Mouse (Mus musculus) limb, embryonic 11.5 days (tissue): Measurements from ENCODE around the gene Mag. TPM values are rescaled to one million over a fixed set of nuclear protein-coding genes. Genes with fewer than 3 reads are reported as not detected.
"Not testable (repeated sequence)": the region's sequence is repeated elsewhere in the genome, so short reads cannot be mapped to it uniquely, and the experiment has no call there.

ENCODE experiments used
- ATAC-seq: fragments of 200-750 bp; cut with Nextera tagmentation; 2 replicates; pipeline ENCODE4 v1.8.0; 2017; ENCODE audit warnings: low read depth; ENCODE audit not compliant: insufficient number of reproducible peaks, low FRiP score, low TSS enrichment
- DNase-seq: peaks from one replicate; pipeline ENCODE4 v3.0.0-alpha.2; 2015; ENCODE audit warnings: low spot score
- H3K27ac ChIP-seq: fragments of 300-500 bp; sonication (generic); replicated peaks from 2 replicates; pipeline ENCODE4 v1.5.1; 2014; ENCODE audit warnings: low read depth, mild to moderate bottlenecking, low read length
- H3K27me3 ChIP-seq: fragments of 300-500 bp; sonication (generic); 2 replicates; pipeline ENCODE4 v1.6.1; 2014; ENCODE audit warnings: mild to moderate bottlenecking, low read length, mixed read lengths; ENCODE audit not compliant: control insufficient read depth, insufficient read depth
- H3K36me3 ChIP-seq: fragments of 300-500 bp; sonication (generic); 2 replicates; pipeline ENCODE4 v1.6.1; 2014; ENCODE audit warnings: mild to moderate bottlenecking, low read length, moderate library complexity, mixed read lengths; ENCODE audit not compliant: control insufficient read depth, insufficient read depth
- H3K4me1 ChIP-seq: fragments of 300-500 bp; sonication (generic); 2 replicates; pipeline ENCODE4 v1.6.1; 2014; ENCODE audit warnings: low read length, mixed read lengths; ENCODE audit not compliant: control insufficient read depth, insufficient read depth
- H3K4me2 ChIP-seq: fragments of 300-500 bp; sonication (generic); 2 replicates; pipeline ENCODE4 v1.6.1; 2014; ENCODE audit warnings: low read depth, mild to moderate bottlenecking, moderate library complexity; ENCODE audit not compliant: severe bottlenecking
- H3K4me3 ChIP-seq: fragments of 300-500 bp; sonication (generic); 2 replicates; pipeline ENCODE4 v1.5.1; 2014; ENCODE audit warnings: low read depth, low read length
- H3K9ac ChIP-seq: fragments of 300-500 bp; sonication (generic); 2 replicates; pipeline ENCODE4 v1.6.1; 2014; ENCODE audit warnings: mild to moderate bottlenecking, low read length
- H3K9me3 ChIP-seq: fragments of 300-500 bp; sonication (generic); 2 replicates; pipeline ENCODE4 v1.6.1; 2016; ENCODE audit warnings: low read length; ENCODE audit not compliant: control insufficient read depth
- WGBS: fragments of 180-500 bp; shearing (Covaris S2); extraction: QIAGEN DNeasy Blood & Tissue Kit; methylation state at CpG from one replicate; pipeline ENCODE4 v1.1.7; 2014; 5-methylcytosine and 5-hydroxymethylcytosine counted together
- polyA plus RNA-seq: library from polyadenylated mRNA; unstranded; fragments of >200 nt; fragmentation: Nextera tagmentation; extraction: Ambion mirVana; gene quantifications from 2 replicates; pipeline ENCODE4 v1.2.1, GENCODE M21; 2014

The Mag gene
- polyA plus RNA-seq, 1 experiment from 2014 or later: 0.21 TPM

- H3K36me3 ChIP-seq, H3K4me1 ChIP-seq, H3K4me2 ChIP-seq, H3K9me3 ChIP-seq, ATAC-seq, H3K27me3 ChIP-seq, H3K4me3 ChIP-seq, DNase-seq, H3K27ac ChIP-seq, H3K9ac ChIP-seq: not testable (repeated sequence)
- WGBS: 92% methylated on average over 7 of the region's 7 CpGs
These were observed 30.8 kb upstream of the Mag start for GRCm38 (mm10) chr7:30945466-30945865.

DNA sequence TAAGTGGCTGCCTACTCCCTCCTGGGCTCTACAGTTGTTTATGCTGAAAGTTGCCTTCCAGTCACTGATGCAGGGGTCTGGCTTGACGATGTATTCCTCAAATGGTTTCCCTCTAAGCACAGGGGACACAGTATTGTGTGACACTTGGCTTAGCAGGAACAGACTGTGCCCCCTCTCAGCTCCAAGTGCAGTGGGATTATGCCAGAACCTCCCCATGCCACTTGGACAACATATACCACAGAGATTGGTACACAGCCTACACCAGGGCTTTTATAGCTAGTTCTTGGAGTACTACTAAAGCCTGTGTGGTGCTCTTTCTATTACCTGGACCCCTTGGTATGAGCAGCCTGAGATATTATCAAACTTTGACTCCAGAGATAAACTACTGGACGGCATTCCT, 30.0 kb upstream of the Mag start:
- H3K9me3 ChIP-seq, DNase-seq, H3K4me1 ChIP-seq, H3K27me3 ChIP-seq, H3K4me2 ChIP-seq, H3K27ac ChIP-seq, ATAC-seq, H3K36me3 ChIP-seq, H3K4me3 ChIP-seq, H3K9ac ChIP-seq: not testable (repeated sequence)
- 60% methylated on average over 2 of the region's 2 CpGs for WGBS

GRCm38 (mm10) chr7:30943909-30944635, 29.4 kb upstream of the Mag start, which contains the start of gene Hamp:
Gene Hamp, minus strand, starts transcription at chr7:30944032.
- H3K36me3 ChIP-seq: peaks cover 1% of the 10 kb centered on the region; the same call in 1 of the 2 replicates
- DNase-seq (no peak), ATAC-seq (no peak)
- 68% methylated on average over 9 of the region's 9 CpGs for WGBS
- H3K9ac ChIP-seq: no peak within 1 kb of the TSS
- H3K4me1 ChIP-seq: no peaks in the 10 kb centered on the region
- H3K4me2 ChIP-seq: no peak within 1 kb of the TSS
- no peaks in the 10 kb centered on the region for H3K27me3 ChIP-seq
- H3K9me3 ChIP-seq: no peaks in the 10 kb centered on the region
- H3K27ac ChIP-seq: no peak within 1 kb of the TSS
- no peak within 1 kb of the TSS for H3K4me3 ChIP-seq

GRCm38 (mm10) chr7:30942365-30942764, 27.7 kb upstream of the Mag start:
- not testable (repeated sequence) for H3K27ac ChIP-seq, H3K27me3 ChIP-seq, H3K4me3 ChIP-seq, H3K4me1 ChIP-seq, H3K36me3 ChIP-seq, H3K9me3 ChIP-seq, H3K4me2 ChIP-seq, DNase-seq, ATAC-seq, H3K9ac ChIP-seq
- 49% methylated on average over 3 of the region's 3 CpGs for WGBS

DNA sequence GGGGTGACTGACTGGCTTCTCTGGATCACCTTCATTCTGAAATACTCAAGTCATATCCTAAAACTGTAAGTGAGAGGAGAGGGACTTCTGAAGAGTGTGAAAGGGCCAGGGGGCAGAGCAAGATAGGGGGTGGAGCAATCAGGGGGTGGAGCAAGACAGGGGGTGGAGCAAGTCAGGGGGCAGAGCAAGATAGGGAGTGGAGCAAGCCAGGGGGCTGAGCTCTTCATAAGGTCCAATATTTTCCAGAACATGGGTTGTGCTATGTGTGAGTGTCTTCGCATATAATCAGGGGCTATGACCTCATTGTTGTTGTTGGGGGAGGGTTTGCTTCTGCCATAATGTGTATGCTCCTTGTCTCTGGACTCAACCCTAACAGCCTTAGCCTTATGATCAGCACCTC, 25.4 kb upstream of the Mag start:
- not testable (repeated sequence) for H3K27ac ChIP-seq, ATAC-seq, H3K4me2 ChIP-seq, H3K36me3 ChIP-seq, H3K9me3 ChIP-seq, H3K9ac ChIP-seq, H3K4me3 ChIP-seq, H3K27me3 ChIP-seq, DNase-seq, H3K4me1 ChIP-seq
- 79% methylated on average over 1 of the region's 1 CpGs for WGBS

DNA sequence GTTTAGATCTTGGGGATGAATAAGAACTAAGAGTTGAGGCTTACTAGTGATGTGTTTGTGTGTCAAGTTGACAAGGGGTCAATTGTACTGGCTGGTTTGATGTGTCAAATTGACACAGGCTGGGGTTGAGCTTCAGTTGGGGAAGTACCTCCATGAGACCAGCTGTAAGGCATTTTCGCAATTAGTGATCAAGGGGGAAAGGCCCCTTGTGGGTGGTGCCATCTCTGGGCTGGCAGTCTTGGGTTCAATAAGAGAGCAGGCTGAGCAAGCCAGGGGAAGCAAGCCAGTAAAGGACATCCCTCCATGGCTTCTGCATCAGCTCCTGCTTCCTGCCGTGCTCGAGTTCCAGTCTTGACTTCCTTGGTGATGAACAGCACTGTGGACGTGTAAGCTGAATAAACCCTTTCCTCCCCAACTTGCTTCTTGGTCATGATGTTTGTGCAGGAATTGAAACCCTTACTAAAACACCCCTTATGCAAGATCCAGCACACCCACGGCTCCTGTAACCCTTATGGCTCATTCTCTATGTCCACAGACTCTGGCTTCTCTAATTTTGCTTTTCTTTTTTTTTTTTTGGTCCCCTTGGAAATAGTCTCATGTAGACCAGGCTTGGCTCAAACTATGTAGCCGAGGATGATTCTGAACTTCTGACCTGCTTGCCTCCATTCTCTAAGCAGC, 20.9 kb upstream of the Mag start:
- H3K27me3 ChIP-seq, H3K9me3 ChIP-seq, H3K4me3 ChIP-seq, H3K9ac ChIP-seq, H3K4me2 ChIP-seq, H3K36me3 ChIP-seq, H3K4me1 ChIP-seq, H3K27ac ChIP-seq, DNase-seq, ATAC-seq: not testable (repeated sequence)
- WGBS: 80% methylated on average over 6 of the region's 6 CpGs

GRCm38 (mm10) chr7:30924581-30924980, 9.9 kb upstream of the Mag start, which contains the start of gene Hamp2:
Gene Hamp2, minus strand, starts transcription at chr7:30924681.
- H3K27me3 ChIP-seq, H3K9ac ChIP-seq, H3K27ac ChIP-seq, H3K4me1 ChIP-seq, H3K9me3 ChIP-seq, DNase-seq, H3K36me3 ChIP-seq, H3K4me2 ChIP-seq, ATAC-seq, H3K4me3 ChIP-seq: not testable (repeated sequence)
- 97% methylated on average over 1 of the region's 2 CpGs for WGBS

- 75% methylated on average over 3 of the region's 3 CpGs for WGBS
- Histone ChIP-seq H3K9me3 (no peaks in the 10 kb centered on the region), H3K27ac (no peak overlapping the region), H3K4me2 (no peak overlapping the region), H3K27me3 (no peaks in the 10 kb centered on the region), H3K4me1 (no peaks in the 10 kb centered on the region), H3K9ac (no peak overlapping the region), H3K36me3 (no peaks in the 10 kb centered on the region), H3K4me3 (no peak overlapping the region)
- no peak for DNase-seq
- ATAC-seq: no peak
These were observed 9.4 kb upstream of the Mag start for GRCm38 (mm10) chr7:30924071-30924470.
